Mouse (Mus musculus) large intestine, adult 2 months (tissue): ENCODE results near the gene Stt3b. TPM values are rescaled to one million over a fixed set of nuclear protein-coding genes. Genes with fewer than 3 reads are reported as not detected.
"Not testable (repeated sequence)": the region's sequence is repeated elsewhere in the genome, so short reads cannot be mapped to it uniquely, and the experiment has no call there.

Source experiments
- DNase-seq: peaks from one replicate; pipeline ENCODE4 v3.0.0-alpha.2; 2012; ENCODE audit warnings: low read depth, low spot score
- WGBS: fragments of 180-500 bp; shearing (Covaris S2); methylation state at CpG from one replicate; pipeline ENCODE4 v1.1.7; 2018; 5-methylcytosine and 5-hydroxymethylcytosine counted together
- polyA plus RNA-seq: library from polyadenylated mRNA; depleted of rRNA; stranded (reverse); fragments of >200 nt; gene quantifications from 2 replicates; pipeline ENCODE4 v1.2.3, GENCODE M21; 2012

The Stt3b gene
- polyA plus RNA-seq, 1 experiment: 60.6 TPM

GRCm38 (mm10) chr9:115274806-115275205 lies 35.4 kb downstream of the Stt3b start:
- DNase-seq: no peak
- 43% methylated on average over 6 of the region's 6 CpGs for WGBS

GRCm38 (mm10) chr9:115273095-115273649 lies 37.0 kb downstream of the Stt3b start:
- no peak for DNase-seq
- 90% methylated on average over 7 of the region's 7 CpGs for WGBS

GRCm38 (mm10) chr9:115272451-115272850 lies 37.8 kb downstream of the Stt3b start:
- DNase-seq: not testable (repeated sequence)
- 93% methylated on average over 5 of the region's 5 CpGs for WGBS

- DNase-seq: no peak
- 66% methylated on average over 3 of the region's 3 CpGs for WGBS
Measured at GRCm38 (mm10) chr9:115271556-115271955, 38.7 kb downstream of the Stt3b start.

GRCm38 (mm10) chr9:115261896-115262295 lies 48.3 kb downstream of the Stt3b start:
- WGBS: 75% methylated on average over 5 of the region's 5 CpGs
- DNase-seq: no peak

GRCm38 (mm10) chr9:115261456-115261855 lies 48.8 kb downstream of the Stt3b start:
- WGBS: 64% methylated on average over 8 of the region's 8 CpGs
- DNase-seq: no peak

- WGBS: 83% methylated on average over 7 of the region's 7 CpGs
- no peak for DNase-seq
Measured at GRCm38 (mm10) chr9:115260464-115260863, 49.8 kb downstream of the Stt3b start.

GRCm38 (mm10) chr9:115259866-115260265 lies 50.4 kb downstream of the Stt3b start:
- DNase-seq: no peak
- 91% methylated on average over 4 of the region's 4 CpGs for WGBS

- WGBS: 83% methylated on average over 6 of the region's 6 CpGs
- DNase-seq: no peak
Measured at GRCm38 (mm10) chr9:115257733-115258286, 52.4 kb downstream of the Stt3b start.

GRCm38 (mm10) chr9:115249145-115249544 lies 61.1 kb downstream of the Stt3b start:
- WGBS: 53% methylated on average over 5 of the region's 5 CpGs
- DNase-seq: no peak

GRCm38 (mm10) chr9:115245092-115245491 lies 65.1 kb downstream of the Stt3b start:
- no peak for DNase-seq
- WGBS: 70% methylated on average over 6 of the region's 6 CpGs

- no peak for DNase-seq
- WGBS: 86% methylated on average over 6 of the region's 6 CpGs
Measured at GRCm38 (mm10) chr9:115243630-115244029, 66.6 kb downstream of the Stt3b start.

- WGBS: 94% methylated on average over 5 of the region's 5 CpGs
- no peak for DNase-seq
Measured at GRCm38 (mm10) chr9:115239861-115240260, 70.4 kb downstream of the Stt3b start.

GRCm38 (mm10) chr9:115237943-115238342 lies 72.3 kb downstream of the Stt3b start:
- no peak for DNase-seq

GRCm38 (mm10) chr9:115236352-115236841 lies 73.8 kb downstream of the Stt3b start:
- WGBS: 62% methylated on average over 8 of the region's 8 CpGs
- peak; percentile 28 for DNase-seq

GRCm38 (mm10) chr9:115234561-115234960 lies 75.7 kb downstream of the Stt3b start:
- DNase-seq: no peak
- 82% methylated on average over 2 of the region's 2 CpGs for WGBS

- no peak for DNase-seq
- WGBS: 86% methylated on average over 5 of the region's 5 CpGs
Measured at GRCm38 (mm10) chr9:115233721-115234120, 76.5 kb downstream of the Stt3b start.

GRCm38 (mm10) chr9:115231476-115231875 lies 78.7 kb downstream of the Stt3b start:
- no peak for DNase-seq
- WGBS: 89% methylated on average over 3 of the region's 3 CpGs

GRCm38 (mm10) chr9:115230141-115230540 lies 80.1 kb downstream of the Stt3b start:
- 73% methylated on average over 3 of the region's 3 CpGs for WGBS
- DNase-seq: no peak

GRCm38 (mm10) chr9:115229676-115230075 lies 80.5 kb downstream of the Stt3b start:
- no peak for DNase-seq
- WGBS: 90% methylated on average over 10 of the region's 10 CpGs

- WGBS: 88% methylated on average over 4 of the region's 4 CpGs
Measured at GRCm38 (mm10) chr9:115229145-115229544, 81.1 kb downstream of the Stt3b start.

More at GRCm38 (mm10) chr9:115229145-115229544, 81.1 kb downstream of the Stt3b start:
- DNase-seq: no peak
